Mouse (Mus musculus) lung, postnatal 0 days (tissue): Measurements from ENCODE around the gene Arel1.

Experiments used
- CTCF ChIP-seq: IDR thresholded peaks from 2 replicates; pipeline ENCODE4 v1.5.1; 2016; ENCODE audit warnings: antibody characterized with exemption, mild to moderate bottlenecking
- EP300 ChIP-seq: IDR thresholded peaks from 2 replicates; pipeline ENCODE4 v1.6.1; 2016; ENCODE audit warnings: antibody characterized with exemption, mild to moderate bottlenecking, control low read depth

- no peak for TF ChIP-seq CTCF
- no peak for TF ChIP-seq EP300
Observed at GRCm38 (mm10) chr12:84914959-84915358, 55.7 kb downstream of the Arel1 start.
